Mouse (Mus musculus) liver, adult (tissue): ENCODE measurements around the gene Ntm.

ENCODE experiments used
- GATA4 ChIP-seq: IDR thresholded peaks from 2 replicates; pipeline ENCODE4 v1.6.1; 2014; ENCODE audit warnings: mild to moderate bottlenecking, low read length; ENCODE audit not compliant: insufficient replicate concordance

Ntm gene

GRCm38 (mm10) chr9:29790017-29790416 lies 172.9 kb downstream of the Ntm start:
- TF ChIP-seq GATA4: no peak

- TF ChIP-seq GATA4: no peak
Measured at GRCm38 (mm10) chr9:29788855-29789254, 174.1 kb downstream of the Ntm start.

- no peak for TF ChIP-seq GATA4
Measured at GRCm38 (mm10) chr9:29787408-29787807, 175.5 kb downstream of the Ntm start.

- no peak for TF ChIP-seq GATA4
Measured at GRCm38 (mm10) chr9:29782697-29783096, 180.2 kb downstream of the Ntm start.

- TF ChIP-seq GATA4: no peak
Measured at GRCm38 (mm10) chr9:29779739-29780138, 183.2 kb downstream of the Ntm start.

- no peak for TF ChIP-seq GATA4
Measured at GRCm38 (mm10) chr9:29776951-29777350, 186.0 kb downstream of the Ntm start.

GRCm38 (mm10) chr9:29776542-29776941 lies 186.4 kb downstream of the Ntm start:
- no peak for TF ChIP-seq GATA4

- TF ChIP-seq GATA4: no peak
Measured at GRCm38 (mm10) chr9:29776030-29776429, 186.9 kb downstream of the Ntm start.

GRCm38 (mm10) chr9:29772625-29773388 lies 190.1 kb downstream of the Ntm start:
- no peak for TF ChIP-seq GATA4

GRCm38 (mm10) chr9:29771870-29772269 lies 191.1 kb downstream of the Ntm start:
- no peak for TF ChIP-seq GATA4

- no peak for TF ChIP-seq GATA4
Measured at GRCm38 (mm10) chr9:29771071-29771785, 191.7 kb downstream of the Ntm start.

- TF ChIP-seq GATA4: no peak
Measured at GRCm38 (mm10) chr9:29769361-29769760, 193.6 kb downstream of the Ntm start.

GRCm38 (mm10) chr9:29765990-29766980 lies 196.7 kb downstream of the Ntm start:
- TF ChIP-seq GATA4: no peak

GRCm38 (mm10) chr9:29763338-29763737 lies 199.6 kb downstream of the Ntm start:
- no peak for TF ChIP-seq GATA4

- TF ChIP-seq GATA4: no peak
Measured at GRCm38 (mm10) chr9:29761952-29762586, 200.9 kb downstream of the Ntm start.
